Mouse (Mus musculus): Measurements from ENCODE around the gene Tarbp2. TPM values are rescaled to one million over a fixed set of nuclear protein-coding genes. Genes with fewer than 3 reads are reported as not detected.

Gene Tarbp2
- polyA plus RNA-seq, 1 experiment: 12.1 TPM

DNA sequence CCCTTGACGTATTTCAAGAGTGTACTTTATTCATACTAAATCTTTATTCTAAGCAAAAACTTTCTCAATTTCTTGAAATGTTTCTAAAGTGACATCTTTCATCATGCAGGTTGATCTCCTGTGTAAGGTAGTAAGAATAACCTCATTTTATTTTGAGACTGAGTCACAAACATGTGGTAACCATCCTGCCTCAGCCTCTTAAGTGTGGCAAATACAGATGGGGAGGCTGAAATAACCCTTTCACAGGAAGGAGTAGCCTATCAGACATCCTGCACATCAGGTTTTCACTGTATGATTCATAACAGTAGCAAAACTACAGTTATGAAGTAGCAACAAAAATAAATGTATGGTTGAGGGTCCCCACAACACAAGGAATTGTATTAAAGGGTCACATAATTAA is 37.6 kb downstream of the Tarbp2 start:
- Histone ChIP-seq H3K36me3 (ENCODE audit: control insufficient read depth) (peaks cover 46% of the 10 kb centered on the region), H3K4me3 (replicated peaks) (no peak overlapping the region), H3K27me3 (ENCODE audit: control insufficient read depth) (no peaks in the 10 kb centered on the region), H3K9me3 (ENCODE audit: control insufficient read depth, low read length) (no peaks in the 10 kb centered on the region), H3K4me1 (ENCODE audit: control insufficient read depth) (no peaks in the 10 kb centered on the region)
- TF ChIP-seq GATA1 (IDR thresholded peaks at IDR 0.05; ENCODE audit: low read length) (no peak), TAL1 (IDR thresholded peaks at IDR 0.05; ENCODE audit: low read length) (no peak)

DNA sequence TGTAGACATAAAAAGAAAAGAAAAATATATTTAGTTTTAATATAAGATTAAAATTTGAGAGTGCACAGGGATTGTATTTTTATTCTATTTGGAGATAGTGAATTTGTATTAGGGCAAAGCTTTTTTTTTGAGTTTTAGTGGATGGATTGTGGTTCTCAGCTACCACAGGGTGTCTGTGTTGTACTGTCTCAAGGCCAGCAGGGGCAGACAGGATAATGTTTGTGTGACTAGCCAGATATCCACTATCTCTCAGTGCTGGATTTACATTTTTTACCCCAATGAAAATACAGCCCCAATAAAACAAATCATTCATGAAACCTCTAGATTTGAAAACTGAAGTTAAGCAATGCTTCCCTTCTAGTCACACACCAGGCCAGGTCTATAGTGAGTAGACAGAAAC is 39.6 kb downstream of the Tarbp2 start:
- TF ChIP-seq TAL1 (IDR thresholded peaks at IDR 0.05; ENCODE audit: low read length) (no peak), GATA1 (IDR thresholded peaks at IDR 0.05; ENCODE audit: low read length) (no peak)
- Histone ChIP-seq H3K9me3 (ENCODE audit: control insufficient read depth, low read length) (no peaks in the 10 kb centered on the region), H3K4me1 (ENCODE audit: control insufficient read depth) (no peaks in the 10 kb centered on the region), H3K36me3 (ENCODE audit: control insufficient read depth) (peaks cover 36% of the 10 kb centered on the region), H3K4me3 (replicated peaks) (no peak overlapping the region), H3K27me3 (ENCODE audit: control insufficient read depth) (no peaks in the 10 kb centered on the region)

DNA sequence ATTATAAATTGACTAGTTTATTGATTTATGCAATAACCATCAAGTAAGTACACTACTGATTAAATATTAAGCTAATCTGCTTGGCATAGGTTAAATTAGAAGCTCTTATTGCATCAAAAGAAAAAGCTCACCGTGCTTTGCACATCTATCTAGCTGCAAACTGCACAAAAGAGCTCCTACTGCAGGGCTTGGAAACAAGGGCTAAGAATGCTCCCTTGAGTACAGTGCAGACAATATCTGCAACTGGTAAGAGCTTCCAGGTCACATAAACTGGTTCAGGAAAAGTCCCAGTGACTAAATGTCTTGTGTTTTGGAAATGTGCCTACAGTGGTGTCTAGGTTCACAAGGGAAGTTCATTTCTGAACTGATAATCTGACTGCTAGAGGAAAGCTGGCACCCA is 44.5 kb downstream of the Tarbp2 start:
- H3K4me1 ChIP-seq (ENCODE audit: control insufficient read depth): no peaks in the 10 kb centered on the region
- H3K4me3 ChIP-seq (replicated peaks): no peak overlapping the region
- H3K27me3 ChIP-seq (ENCODE audit: control insufficient read depth): no peaks in the 10 kb centered on the region
- no peak for TF ChIP-seq GATA1 (IDR thresholded peaks at IDR 0.05; ENCODE audit: low read length)
- no peak for TF ChIP-seq TAL1 (IDR thresholded peaks at IDR 0.05; ENCODE audit: low read length)
- peaks cover 15% of the 10 kb centered on the region for H3K36me3 ChIP-seq (ENCODE audit: control insufficient read depth)
- no peaks in the 10 kb centered on the region for H3K9me3 ChIP-seq (ENCODE audit: control insufficient read depth, low read length)

DNA sequence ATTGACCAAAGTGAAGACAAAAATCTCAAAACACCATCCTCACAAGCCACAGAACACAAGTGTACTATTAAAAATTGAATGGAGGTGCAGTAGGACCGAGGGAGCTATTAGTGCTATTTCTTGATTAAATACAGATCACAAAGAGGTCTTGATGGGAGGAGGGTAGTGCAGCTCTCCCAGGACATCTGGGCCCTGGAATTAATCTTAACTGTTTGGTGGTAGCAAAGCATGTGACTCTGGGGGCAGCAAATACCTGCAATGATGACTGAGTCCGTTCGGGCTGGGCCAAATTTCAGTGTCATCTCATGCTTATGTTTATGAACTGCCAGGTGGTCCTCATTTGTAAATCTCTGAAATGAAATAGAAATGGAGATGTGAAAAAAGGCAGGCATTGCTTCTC is 45.1 kb downstream of the Tarbp2 start:
- no peaks in the 10 kb centered on the region for H3K4me1 ChIP-seq (ENCODE audit: control insufficient read depth)
- no peaks in the 10 kb centered on the region for H3K27me3 ChIP-seq (ENCODE audit: control insufficient read depth)
- H3K4me3 ChIP-seq (replicated peaks): no peak overlapping the region
- no peaks in the 10 kb centered on the region for H3K9me3 ChIP-seq (ENCODE audit: control insufficient read depth, low read length)
- TF ChIP-seq GATA1 (IDR thresholded peaks at IDR 0.05; ENCODE audit: low read length): no peak
- no peak for TF ChIP-seq TAL1 (IDR thresholded peaks at IDR 0.05; ENCODE audit: low read length)
- peaks cover 15% of the 10 kb centered on the region for H3K36me3 ChIP-seq (ENCODE audit: control insufficient read depth)

DNA sequence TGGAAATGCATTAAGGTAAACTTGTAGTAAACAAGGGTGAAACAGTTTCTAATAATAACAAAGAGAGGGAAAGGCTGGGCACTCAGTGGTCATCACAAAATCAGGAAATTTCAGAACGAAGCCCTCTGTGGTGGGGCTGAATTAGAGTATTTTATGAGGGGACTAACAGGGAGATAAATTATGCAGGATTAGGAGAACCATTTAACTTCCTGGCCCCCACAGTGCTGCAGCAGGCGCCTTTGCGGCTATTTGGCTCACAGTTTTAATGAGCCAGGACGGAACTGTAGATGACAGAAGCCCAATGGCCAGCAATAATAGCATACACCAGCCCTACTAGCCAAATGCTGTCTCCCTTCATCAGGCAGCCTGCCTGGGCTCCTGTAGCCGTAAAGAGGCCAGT is 45.7 kb downstream of the Tarbp2 start:
- peaks cover 15% of the 10 kb centered on the region for H3K36me3 ChIP-seq (ENCODE audit: control insufficient read depth)
- no peaks in the 10 kb centered on the region for H3K27me3 ChIP-seq (ENCODE audit: control insufficient read depth)
- no peak for TF ChIP-seq GATA1 (IDR thresholded peaks at IDR 0.05; ENCODE audit: low read length)
- TF ChIP-seq TAL1 (IDR thresholded peaks at IDR 0.05; ENCODE audit: low read length): no peak
- H3K9me3 ChIP-seq (ENCODE audit: control insufficient read depth, low read length): no peaks in the 10 kb centered on the region
- H3K4me1 ChIP-seq (ENCODE audit: control insufficient read depth): no peaks in the 10 kb centered on the region
- H3K4me3 ChIP-seq (replicated peaks): no peak overlapping the region

DNA sequence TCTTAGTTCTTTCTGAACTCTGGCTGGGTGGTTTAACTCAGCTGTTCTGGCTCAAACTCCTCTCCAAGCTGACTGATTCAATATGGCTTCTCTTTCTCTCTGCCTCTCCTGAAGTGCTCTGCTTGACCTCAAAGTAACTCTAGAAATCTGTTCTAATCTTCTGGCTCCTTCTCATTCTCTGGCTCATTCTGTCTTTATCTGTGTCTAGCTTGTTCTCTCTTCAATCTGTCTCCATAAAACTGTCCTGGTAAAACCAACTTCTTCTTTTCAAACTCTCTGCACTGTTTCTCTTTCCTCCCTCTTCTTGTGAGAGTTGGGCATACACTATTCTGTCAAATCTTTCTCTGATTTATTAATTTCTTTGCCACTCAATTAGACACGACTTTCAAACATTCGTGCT is 49.9 kb downstream of the Tarbp2 start:
- peaks cover 4% of the 10 kb centered on the region for H3K36me3 ChIP-seq (ENCODE audit: control insufficient read depth)
- H3K9me3 ChIP-seq (ENCODE audit: control insufficient read depth, low read length): no peaks in the 10 kb centered on the region
- no peaks in the 10 kb centered on the region for H3K27me3 ChIP-seq (ENCODE audit: control insufficient read depth)
- no peak for TF ChIP-seq TAL1 (IDR thresholded peaks at IDR 0.05; ENCODE audit: low read length)
- TF ChIP-seq GATA1 (IDR thresholded peaks at IDR 0.05; ENCODE audit: low read length): no peak
- no peaks in the 10 kb centered on the region for H3K4me1 ChIP-seq (ENCODE audit: control insufficient read depth)
- H3K4me3 ChIP-seq (replicated peaks): no peak overlapping the region

DNA sequence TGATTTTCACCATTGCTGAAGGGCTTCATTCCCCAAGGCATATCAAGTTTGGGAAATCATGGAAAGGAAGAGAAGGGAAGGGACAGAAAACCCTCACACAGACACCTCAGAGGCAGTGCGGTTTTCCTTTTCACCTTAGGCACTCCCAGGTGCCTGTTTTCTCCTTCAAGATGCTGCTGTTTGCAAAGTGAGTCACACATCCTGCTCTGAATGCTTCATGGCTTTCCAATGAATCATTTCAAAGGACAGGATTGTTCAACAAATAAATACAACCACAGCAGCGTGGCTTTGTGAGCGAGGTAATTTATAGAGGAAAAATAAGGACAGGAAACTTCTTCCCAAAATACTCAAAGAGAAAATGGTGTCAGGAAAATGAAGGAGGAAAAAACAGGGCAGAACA is 54.1 kb downstream of the Tarbp2 start:
- Histone ChIP-seq H3K9me3 (ENCODE audit: control insufficient read depth, low read length) (no peaks in the 10 kb centered on the region), H3K4me3 (replicated peaks) (no peak overlapping the region), H3K27me3 (ENCODE audit: control insufficient read depth) (no peaks in the 10 kb centered on the region), H3K4me1 (ENCODE audit: control insufficient read depth) (no peaks in the 10 kb centered on the region), H3K36me3 (ENCODE audit: control insufficient read depth) (peaks cover 2% of the 10 kb centered on the region)
- no peak for TF ChIP-seq GATA1 (IDR thresholded peaks at IDR 0.05; ENCODE audit: low read length)
- TF ChIP-seq TAL1 (IDR thresholded peaks at IDR 0.05; ENCODE audit: low read length): no peak

Other genes starting within 250 kb of the Tarbp2 start
- not detected in 2 replicates for gene Gm9918, start 247.6 kb upstream of the Tarbp2 start, polyA plus RNA-seq (2012)
- 3.2 and 3.5 TPM in 2 replicates for gene Mfsd5, start 238.7 kb upstream of the Tarbp2 start, polyA plus RNA-seq (2012)
- 12.0 and 15.2 TPM in 2 replicates for gene Espl1, start 221.9 kb upstream of the Tarbp2 start, polyA plus RNA-seq (2012)
- gene Pfdn5, start 192.1 kb upstream of the Tarbp2 start, polyA plus RNA-seq (2012): 1.2 and 3.3 TPM in 2 replicates
- 6.4 and 8.0 TPM in 2 replicates for gene Myg1, start 186.5 kb upstream of the Tarbp2 start, polyA plus RNA-seq (2012)
- 13.7 and 18.1 TPM in 2 replicates for gene Aaas, start 167.4 kb upstream of the Tarbp2 start, polyA plus RNA-seq (2012)
- gene Sp7, start 151.0 kb upstream of the Tarbp2 start, polyA plus RNA-seq (2012): not detected in 2 replicates
- 0.32 and 0.93 TPM in 2 replicates for gene Sp1, start 112.0 kb upstream of the Tarbp2 start, polyA plus RNA-seq (2012)
- gene Amhr2, start 72.8 kb upstream of the Tarbp2 start, polyA plus RNA-seq (2012): 0.03 and 0.08 TPM in 2 replicates
- gene Prr13, start 59.2 kb upstream of the Tarbp2 start, polyA plus RNA-seq (2012): 28.4 and 73.8 TPM in 2 replicates
- gene Pcbp2, start 47.7 kb upstream of the Tarbp2 start, polyA plus RNA-seq (2012): 31.3 and 62.4 TPM in 2 replicates
- gene Gm10337, start 14.5 kb upstream of the Tarbp2 start, polyA plus RNA-seq (2012): not detected in 2 replicates
- gene Map3k12, start 1.1 kb upstream of the Tarbp2 start, polyA plus RNA-seq (2012): 0.01 TPM in 2 replicates
- 0.16 and 0.17 TPM in 2 replicates for gene Npff, start 6.8 kb downstream of the Tarbp2 start, polyA plus RNA-seq (2012)
- 0.09 TPM in 1 of 2 replicates, not detected in the other for gene Gm28047, start 106.9 kb downstream of the Tarbp2 start, polyA plus RNA-seq (2012)
- gene Atf7, start 107.3 kb downstream of the Tarbp2 start, polyA plus RNA-seq (2012): 0.72 and 1.1 TPM in 2 replicates
- 1.2 and 2.9 TPM in 2 replicates for gene Atp5g2, start 154.2 kb downstream of the Tarbp2 start, polyA plus RNA-seq (2012)
- gene Calcoco1, start 204.0 kb downstream of the Tarbp2 start, polyA plus RNA-seq (2012): 9.1 and 9.5 TPM in 2 replicates

All from erythroblast, embryonic 14.5 days (primary cell).